Mouse (Mus musculus) MEL (cell line): ENCODE measurements around the gene Ryr1. TPM values are rescaled to one million over a fixed set of nuclear protein-coding genes. Genes with fewer than 3 reads are reported as not detected.

Experiments used
- DNase-seq: peaks from one replicate; pipeline ENCODE4 v3.0.0; 2011; ENCODE audit warnings: low read depth, low spot score
- H3K27ac ChIP-seq: 2 replicates; pipeline ENCODE4 v1.5.1; 2012; ENCODE audit warnings: low read depth, mild to moderate bottlenecking, control low read depth, low read length, moderate library complexity; ENCODE audit not compliant: control insufficient read depth
- H3K27me3 ChIP-seq, 2 experiments: fragments of 150-350 bp in 1 of 2; sonication (generic) in 1 of 2; 2 replicates each; pipeline ENCODE4 v1.6.1; 2012; ENCODE audit warnings: low read length in 2 of 2, mild to moderate bottlenecking in 2 of 2, improper control_type of control experiment in 1 of 2, moderate library complexity in 1 of 2; ENCODE audit not compliant: insufficient read depth in 2 of 2, control insufficient read depth in 1 of 2
- H3K36me3 ChIP-seq, 2 experiments: 2 replicates each; pipeline ENCODE4 v1.6.1; 2012 to 2014; ENCODE audit warnings: low read length in 2 of 2, improper control_type of control experiment in 1 of 2, inconsistent platforms in 1 of 2, mild to moderate bottlenecking in 1 of 2; ENCODE audit not compliant: insufficient read depth in 2 of 2, control insufficient read depth in 1 of 2
- H3K4me1 ChIP-seq, 2 experiments: fragments of 150-350 bp in 1 of 2; sonication (generic) in 1 of 2; 2 replicates each; pipeline ENCODE4 v1.6.1; 2012; ENCODE audit warnings: low read length in 2 of 2, improper control_type of control experiment in 1 of 2, mild to moderate bottlenecking in 1 of 2; ENCODE audit not compliant: insufficient read depth in 2 of 2, control insufficient read depth in 1 of 2
- H3K4me3 ChIP-seq, 2 experiments: fragments of 150-350 bp in 1 of 2; sonication (generic) in 1 of 2; 2 replicates each; pipeline ENCODE4 v1.5.1; 2012; ENCODE audit warnings: low read depth in 2 of 2, low read length in 2 of 2, mild to moderate bottlenecking in 2 of 2, moderate library complexity in 2 of 2, control low read depth in 1 of 2, improper control_type of control experiment in 1 of 2; ENCODE audit not compliant: control insufficient read depth in 1 of 2, insufficient read depth in 1 of 2
- H3K79me2 ChIP-seq: 2 replicates; pipeline ENCODE4 v1.6.1; 2012; ENCODE audit warnings: mild to moderate bottlenecking, low read length, moderate library complexity; ENCODE audit not compliant: control insufficient read depth, poor library complexity, insufficient read depth
- H3K9ac ChIP-seq: 2 replicates; pipeline ENCODE4 v1.6.1; 2012; ENCODE audit warnings: low read depth, mild to moderate bottlenecking, control low read depth, low read length, moderate library complexity; ENCODE audit not compliant: control insufficient read depth, poor library complexity, severe bottlenecking
- H3K9me3 ChIP-seq: fragments of 150-350 bp; sonication (generic); replicated peaks from 2 replicates; pipeline ENCODE4 v1.6.1; 2012; ENCODE audit warnings: mild to moderate bottlenecking, low read length, improper control_type of control experiment, moderate library complexity; ENCODE audit not compliant: insufficient read depth
- CHD1 ChIP-seq: IDR thresholded peaks from 2 replicates; pipeline ENCODE4 v1.6.1; 2012; ENCODE audit warnings: low read depth, mild to moderate bottlenecking, inconsistent platforms, low read length, improper control_type of control experiment
- E2F4 ChIP-seq: IDR thresholded peaks from 2 replicates; pipeline ENCODE4 v1.6.1; 2011; ENCODE audit warnings: low read depth, low read length, improper control_type of control experiment, borderline replicate concordance
- EP300 ChIP-seq, 2 experiments: IDR thresholded peaks; 2 replicates each; pipeline ENCODE4 v1.6.1; 2011; ENCODE audit warnings: improper control_type of control experiment in 2 of 2, low read length in 2 of 2, low read depth in 1 of 2, mild to moderate bottlenecking in 1 of 2
- GATA1 ChIP-seq: IDR thresholded peaks from 2 replicates; pipeline ENCODE4 v1.6.1; 2011; ENCODE audit warnings: low read depth, low read length, improper control_type of control experiment
- KAT2A ChIP-seq: conservative IDR thresholded peaks from 2 replicates; pipeline ENCODE4 v1.6.1; 2012; ENCODE audit warnings: low read depth, low read length, improper control_type of control experiment, inconsistent platforms
- MAX ChIP-seq: IDR thresholded peaks from 2 replicates; pipeline ENCODE4 v1.6.1; 2011; ENCODE audit warnings: low read length, improper control_type of control experiment
- MAZ ChIP-seq: IDR thresholded peaks from 2 replicates; pipeline ENCODE4 v1.6.1; 2012; ENCODE audit warnings: low read depth, mild to moderate bottlenecking, inconsistent platforms, low read length, improper control_type of control experiment
- MEF2A ChIP-seq: IDR thresholded peaks from 2 replicates; pipeline ENCODE4 v1.6.1; 2014; ENCODE audit warnings: low read depth, mild to moderate bottlenecking, inconsistent platforms, low read length, improper control_type of control experiment; ENCODE audit not compliant: poor library complexity, insufficient replicate concordance, severe bottlenecking; ENCODE audit errors: extremely low read depth
- MXI1 ChIP-seq: IDR thresholded peaks from 2 replicates; pipeline ENCODE4 v1.6.1; 2011; ENCODE audit warnings: mild to moderate bottlenecking, low read depth, low read length, improper control_type of control experiment
- POLR2A ChIP-seq, 2 experiments: IDR thresholded peaks; 2 replicates each; pipeline ENCODE4 v1.6.1; 2011 to 2012; ENCODE audit warnings: low read length in 2 of 2, mild to moderate bottlenecking in 2 of 2, control low read depth in 1 of 2, improper control_type of control experiment in 1 of 2, low read depth in 1 of 2, moderate library complexity in 1 of 2; ENCODE audit not compliant: control insufficient read depth in 1 of 2, insufficient read depth in 1 of 2, poor library complexity in 1 of 2
- POLR2AphosphoS2 ChIP-seq: IDR thresholded peaks from 2 replicates; pipeline ENCODE4 v1.6.1; 2011; ENCODE audit warnings: low read length, improper control_type of control experiment
- POLR2AphosphoS5 ChIP-seq: IDR thresholded peaks from 2 replicates; pipeline ENCODE4 v1.6.1; 2012; ENCODE audit warnings: low read depth, borderline replicate concordance, mild to moderate bottlenecking, inconsistent platforms, low read length, moderate library complexity, mixed read lengths
- RAD21 ChIP-seq: IDR thresholded peaks from 2 replicates; pipeline ENCODE4 v1.6.1; 2011; ENCODE audit warnings: mild to moderate bottlenecking, low read depth, low read length, improper control_type of control experiment
- SIN3A ChIP-seq: IDR thresholded peaks from 2 replicates; pipeline ENCODE4 v1.6.1; 2012; ENCODE audit warnings: low read length, improper control_type of control experiment, inconsistent platforms
- SMC3 ChIP-seq: IDR thresholded peaks from 2 replicates; pipeline ENCODE4 v1.6.1; 2011; ENCODE audit warnings: low read depth, low read length, improper control_type of control experiment
- TCF12 ChIP-seq: IDR thresholded peaks from 2 replicates; pipeline ENCODE4 v1.6.1; 2014; ENCODE audit warnings: low read depth, mild to moderate bottlenecking, inconsistent platforms, low read length, improper control_type of control experiment, moderate library complexity
- UBTF ChIP-seq: IDR thresholded peaks from 2 replicates; pipeline ENCODE4 v1.6.1; 2012; ENCODE audit warnings: low read depth, mild to moderate bottlenecking, inconsistent platforms, low read length, improper control_type of control experiment, moderate library complexity, borderline replicate concordance; ENCODE audit not compliant: insufficient read depth
- USF1 ChIP-seq: IDR thresholded peaks from 2 replicates; pipeline ENCODE4 v1.6.1; 2014; ENCODE audit warnings: low read depth, mild to moderate bottlenecking, inconsistent platforms, low read length, improper control_type of control experiment, moderate library complexity
- USF2 ChIP-seq, 2 experiments: IDR thresholded peaks; 2 replicates each; pipeline ENCODE4 v1.6.1; 2011 to 2012; ENCODE audit warnings: improper control_type of control experiment in 2 of 2, low read length in 2 of 2, borderline replicate concordance in 1 of 2, inconsistent platforms in 1 of 2, low read depth in 1 of 2, mild to moderate bottlenecking in 1 of 2; ENCODE audit not compliant: insufficient read depth in 1 of 2
- ZKSCAN1 ChIP-seq: IDR thresholded peaks from 2 replicates; pipeline ENCODE4 v1.6.1; 2012; ENCODE audit warnings: low read depth, mild to moderate bottlenecking, inconsistent platforms, low read length, improper control_type of control experiment, moderate library complexity
- ZMIZ1 ChIP-seq: IDR thresholded peaks from 2 replicates; pipeline ENCODE4 v1.6.1; 2012; ENCODE audit warnings: low read depth, mild to moderate bottlenecking, inconsistent platforms, low read length, improper control_type of control experiment, moderate library complexity
- ZNF384 ChIP-seq: IDR thresholded peaks from 2 replicates; pipeline ENCODE4 v1.6.1; 2012; ENCODE audit warnings: low read depth, mild to moderate bottlenecking, inconsistent platforms, low read length, improper control_type of control experiment
- polyA plus RNA-seq, 2 experiments: library from polyadenylated mRNA; stranded (reverse) in 1 of 2; unstranded in 1 of 2; fragments of >175 nt in 1 of 2; fragments of >200 nt in 1 of 2; gene quantifications; 2 replicates each; pipeline versions ENCODE4 v1.2.1 to v1.2.4; 2012; ENCODE audit warnings: low replicate concordance in 2 of 2, low read depth in 1 of 2; ENCODE audit not compliant: insufficient read length in 2 of 2, insufficient read depth in 1 of 2, missing spikeins in 1 of 2
- total RNA-seq: library from RNA; depleted of rRNA; stranded (reverse); fragments of 300-350 nt; gene quantifications from 2 replicates; pipeline ENCODE4 v1.2.3, GENCODE M21; 2012

Ryr1 gene
- total and polyA plus RNA-seq, 3 experiments: 0.27 to 0.54 TPM; not detected in 1

GRCm38 (mm10) chr7:29076977-29077376 lies 48.0 kb downstream of the Ryr1 start:
- DNase-seq: no peak
- no peaks in the 10 kb centered on the region for H3K9me3 ChIP-seq
- H3K27me3 ChIP-seq: peaks cover 0 to 5% of the 10 kb centered on the region in 2 experiments; a peak in 3 of 4 replicates
- H3K79me2 ChIP-seq: no peaks in the 10 kb centered on the region
- H3K4me3 ChIP-seq: no peak overlapping the region
- peaks cover 0 to 25% of the 10 kb centered on the region in 2 experiments; a peak in 3 of 4 replicates for H3K4me1 ChIP-seq
- H3K9ac ChIP-seq: no peak overlapping the region
- H3K36me3 ChIP-seq: peaks cover 0 to 8% of the 10 kb centered on the region in 2 experiments; a peak in 2 of 4 replicates
- TF ChIP-seq UBTF: no peak
- no peak for TF ChIP-seq POLR2AphosphoS5
- no peak for TF ChIP-seq TCF12
- no peak for TF ChIP-seq KAT2A
- no peak for TF ChIP-seq MAX
- no peak for TF ChIP-seq ZNF384
- no peak for TF ChIP-seq SIN3A
- TF ChIP-seq POLR2AphosphoS2: no peak
- TF ChIP-seq POLR2A (IDR thresholded peaks at IDR 0.05; ENCODE audit: control insufficient read depth in 1 of 2, insufficient read depth in 1 of 2, low read depth in 1 of 2, low read length in 2 of 2, poor library complexity in 1 of 2): no peak
- no peak for TF ChIP-seq MXI1
- TF ChIP-seq RAD21: no peak
- no peak for TF ChIP-seq USF2 (IDR thresholded peaks at IDR 0.05; ENCODE audit: borderline replicate concordance in 1 of 2, insufficient read depth in 1 of 2, low read depth in 1 of 2, low read length in 2 of 2)
- no peak overlapping the region for H3K27ac ChIP-seq

DNA sequence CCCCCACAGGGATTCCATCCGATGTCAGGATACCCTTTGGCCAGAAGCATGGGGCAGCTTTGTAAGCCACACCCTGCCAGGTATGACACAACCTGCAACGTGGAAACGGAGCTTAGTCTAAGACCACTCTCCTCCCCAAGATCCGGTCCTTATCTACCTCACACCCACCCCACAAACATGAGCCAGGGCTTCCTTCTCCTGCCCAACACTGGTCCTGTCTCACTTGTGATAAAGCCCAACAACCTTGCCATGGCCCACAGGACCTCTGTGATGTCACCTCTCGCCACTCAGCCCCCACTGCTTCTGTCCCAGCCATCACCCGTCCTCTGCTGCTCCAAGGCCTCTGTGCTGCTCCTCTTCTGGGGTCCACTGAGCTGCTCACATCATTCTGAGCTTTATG lies 49.8 kb downstream of the Ryr1 start:
- peak; percentile 42 for DNase-seq
- Histone ChIP-seq H3K79me2 (no peaks in the 10 kb centered on the region), H3K27me3 (no peaks in the 10 kb centered on the region; a peak in 1 of 4 replicates), H3K27ac (no peak overlapping the region), H3K9me3 (no peaks in the 10 kb centered on the region), H3K4me1 (peaks cover 0 to 25% of the 10 kb centered on the region in 2 experiments; a peak in 3 of 4 replicates), H3K36me3 (peaks cover 0 to 8% of the 10 kb centered on the region in 2 experiments; a peak in 2 of 4 replicates), H3K4me3 (no peak overlapping the region), H3K9ac (no peak overlapping the region)
- TF ChIP-seq ZKSCAN1 (no peak), KAT2A (no peak), SIN3A (no peak), SMC3 (no peak), USF1 (no peak), TCF12 (peak; percentile 54), MEF2A (no peak), EP300 (IDR thresholded peaks at IDR 0.05; ENCODE audit: low read depth in 1 of 2, low read length in 2 of 2) (peak; percentile 44 to 58), ZMIZ1 (no peak), ZNF384 (no peak), E2F4 (no peak), MAZ (no peak), GATA1 (peak; percentile 47; the same call in 1 of the 2 replicates), CHD1 (no peak)
